Mouse (Mus musculus) liver, postnatal 0 days (tissue): Measurements from ENCODE around the gene Jmjd7. TPM values are rescaled to one million over a fixed set of nuclear protein-coding genes. Genes with fewer than 3 reads are reported as not detected.

Experiments
- ATAC-seq: fragments of 200-750 bp; cut with Nextera tagmentation; 2 replicates; pipeline ENCODE4 v1.8.0; 2017; ENCODE audit warnings: mild to moderate bottlenecking, moderate library complexity
- DNase-seq: peaks from one replicate; pipeline ENCODE4 v3.0.0-alpha.2; 2016
- H3K27ac ChIP-seq: fragments of 300-500 bp; sonication (generic); 2 replicates; pipeline ENCODE4 v1.5.1; 2014; ENCODE audit warnings: antibody characterized with exemption, moderate library complexity, mild to moderate bottlenecking, low read depth
- H3K27me3 ChIP-seq: fragments of 300-500 bp; sonication (generic); 2 replicates; pipeline ENCODE4 v1.6.1; 2014; ENCODE audit warnings: low read length, control low read depth, mixed read lengths; ENCODE audit not compliant: insufficient read depth
- H3K36me3 ChIP-seq: fragments of 300-500 bp; sonication (generic); replicated peaks from 2 replicates; pipeline ENCODE4 v1.6.1; 2014; ENCODE audit warnings: mild to moderate bottlenecking, control low read depth, low read length, moderate library complexity, mixed read lengths; ENCODE audit not compliant: insufficient read depth
- H3K4me1 ChIP-seq: fragments of 300-500 bp; sonication (generic); 2 replicates; pipeline ENCODE4 v1.6.1; 2014; ENCODE audit warnings: antibody characterized with exemption, mild to moderate bottlenecking, control low read depth; ENCODE audit not compliant: insufficient read depth
- H3K4me2 ChIP-seq: fragments of 300-500 bp; sonication (generic); 2 replicates; pipeline ENCODE4 v1.6.1; 2014; ENCODE audit warnings: low read depth, mild to moderate bottlenecking, low read length, moderate library complexity, mixed read lengths
- H3K4me3 ChIP-seq: fragments of 300-500 bp; sonication (generic); 2 replicates; pipeline ENCODE4 v1.5.1; 2014; ENCODE audit warnings: low read depth, low read length
- H3K9ac ChIP-seq: fragments of 300-500 bp; sonication (generic); replicated peaks from 2 replicates; pipeline ENCODE4 v1.6.1; 2014; ENCODE audit warnings: mild to moderate bottlenecking, moderate library complexity
- H3K9me3 ChIP-seq: fragments of 300-500 bp; sonication (generic); 2 replicates; pipeline ENCODE4 v1.6.1; 2016; ENCODE audit warnings: mild to moderate bottlenecking, control low read depth, low read length, mixed read lengths
- CTCF ChIP-seq: sonication (generic); IDR thresholded peaks from 2 replicates; pipeline ENCODE4 v1.5.1; 2016; ENCODE audit warnings: antibody characterized with exemption, low read depth
- EP300 ChIP-seq: IDR thresholded peaks from 2 replicates; pipeline ENCODE4 v1.6.1; 2016; ENCODE audit warnings: antibody characterized with exemption, low read depth, mild to moderate bottlenecking
- WGBS: fragments of 180-500 bp; shearing (Covaris S2); extraction: QIAGEN DNeasy Blood & Tissue Kit; methylation state at CpG from one replicate; pipeline ENCODE4 v1.1.7; 2014; ENCODE audit not compliant: insufficient replicate concordance; 5-methylcytosine and 5-hydroxymethylcytosine counted together
- polyA plus RNA-seq: library from polyadenylated mRNA; unstranded; fragments of >200 nt; fragmentation: Nextera tagmentation; extraction: Ambion mirVana; gene quantifications from 2 replicates; pipeline ENCODE4 v1.2.1, GENCODE M21; 2015

Jmjd7 gene
- polyA plus RNA-seq, 1 experiment from 2014 or later, result 4.8 TPM

GRCm38 (mm10) chr2:120060190-120060589 is 32.9 kb downstream of the Jmjd7 start:
- no peak overlapping the region for H3K27ac ChIP-seq
- H3K4me1 ChIP-seq, result no peaks in the 10 kb centered on the region
- H3K4me3 ChIP-seq, result no peak overlapping the region
- H3K9me3 ChIP-seq, result no peaks in the 10 kb centered on the region
- H3K27me3 ChIP-seq, result no peaks in the 10 kb centered on the region
- DNase-seq (no peak), ATAC-seq (no peak)
- no peak overlapping the region for H3K9ac ChIP-seq
- no peaks in the 10 kb centered on the region for H3K36me3 ChIP-seq
- no peak for TF ChIP-seq EP300
- TF ChIP-seq CTCF, result no peak
- 62% methylated on average over 6 of the region's 6 CpGs for WGBS
- H3K4me2 ChIP-seq, result no peak overlapping the region

- no peak for DNase-seq
- H3K27me3 ChIP-seq, result no peaks in the 10 kb centered on the region
- no peak overlapping the region for H3K4me3 ChIP-seq
- TF ChIP-seq CTCF (no peak), EP300 (no peak)
- H3K9ac ChIP-seq, result no peak overlapping the region
- ATAC-seq, result no peak
- H3K4me1 ChIP-seq, result no peaks in the 10 kb centered on the region
- 78% methylated on average over 9 of the region's 9 CpGs for WGBS
- H3K27ac ChIP-seq, result no peak overlapping the region
- H3K4me2 ChIP-seq, result no peak overlapping the region
- H3K9me3 ChIP-seq, result no peaks in the 10 kb centered on the region
- H3K36me3 ChIP-seq, result no peaks in the 10 kb centered on the region
These were observed 33.4 kb downstream of the Jmjd7 start for GRCm38 (mm10) chr2:120060651-120061050.

DNA sequence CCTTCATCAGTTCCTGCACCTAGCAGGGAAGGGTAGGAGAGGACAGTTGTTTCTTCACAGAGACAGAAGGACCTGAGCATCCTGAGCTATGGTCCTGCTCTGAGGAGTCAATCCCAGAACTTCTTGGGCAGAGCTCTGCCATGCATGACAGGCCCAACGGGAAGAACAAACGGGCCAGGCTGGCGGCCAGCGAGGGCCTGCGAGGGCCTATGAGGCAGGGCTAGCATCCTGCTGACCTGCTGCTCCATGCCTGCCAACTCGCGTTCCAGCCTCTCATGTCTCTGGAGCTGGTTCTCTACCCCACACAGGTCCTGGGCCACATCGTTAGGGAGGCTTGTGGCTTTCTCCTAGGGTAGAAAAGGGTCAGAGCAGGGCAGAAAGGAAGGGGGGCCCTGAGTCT is 35.0 kb downstream of the Jmjd7 start:
- WGBS, result 82% methylated on average over 8 of the region's 8 CpGs
- Histone ChIP-seq H3K27me3 (no peaks in the 10 kb centered on the region), H3K9me3 (no peaks in the 10 kb centered on the region), H3K4me2 (no peak overlapping the region), H3K4me3 (no peak overlapping the region), H3K4me1 (no peaks in the 10 kb centered on the region), H3K27ac (no peak overlapping the region), H3K9ac (no peak overlapping the region), H3K36me3 (no peaks in the 10 kb centered on the region)
- no peak for ATAC-seq
- DNase-seq, result no peak
- no peak for TF ChIP-seq EP300
- TF ChIP-seq CTCF, result no peak

GRCm38 (mm10) chr2:120064639-120065038 is 37.4 kb downstream of the Jmjd7 start:
- no peak overlapping the region for H3K4me2 ChIP-seq
- no peak overlapping the region for H3K4me3 ChIP-seq
- H3K36me3 ChIP-seq, result no peaks in the 10 kb centered on the region
- no peak for DNase-seq
- ATAC-seq, result no peak
- H3K27me3 ChIP-seq, result no peaks in the 10 kb centered on the region
- no peak overlapping the region for H3K9ac ChIP-seq
- no peaks in the 10 kb centered on the region for H3K9me3 ChIP-seq
- H3K27ac ChIP-seq, result no peak overlapping the region
- WGBS, result 68% methylated on average over 6 of the region's 6 CpGs
- TF ChIP-seq CTCF (peak; percentile 36; the same call in 1 of the 2 replicates), EP300 (no peak)
- no peaks in the 10 kb centered on the region for H3K4me1 ChIP-seq

DNA sequence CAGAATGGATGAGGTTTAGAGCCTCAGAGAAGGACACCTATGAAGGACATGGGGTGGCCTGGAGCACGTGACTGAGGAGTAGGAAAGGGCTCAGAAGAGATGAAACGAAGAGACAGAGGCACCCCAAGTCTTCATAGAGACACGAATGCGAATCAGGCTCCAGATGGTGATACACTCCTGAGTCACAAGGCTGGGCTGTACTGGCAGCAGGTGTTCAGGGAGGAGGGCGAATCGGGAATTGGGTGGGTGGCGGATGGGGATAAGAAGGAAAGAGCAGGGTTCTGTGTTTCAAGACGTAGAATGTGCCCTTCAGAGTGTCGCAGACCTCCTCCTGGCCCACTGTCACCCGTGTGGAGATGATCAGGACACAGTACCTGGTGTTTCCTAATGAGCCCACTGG is 38.0 kb downstream of the Jmjd7 start:
- no peak overlapping the region for H3K4me2 ChIP-seq
- no peak overlapping the region for H3K9ac ChIP-seq
- H3K4me3 ChIP-seq, result no peak overlapping the region
- no peaks in the 10 kb centered on the region for H3K36me3 ChIP-seq
- ATAC-seq (no peak), DNase-seq (no peak)
- no peaks in the 10 kb centered on the region for H3K9me3 ChIP-seq
- H3K27me3 ChIP-seq, result no peaks in the 10 kb centered on the region
- WGBS, result 82% methylated on average over 10 of the region's 10 CpGs
- TF ChIP-seq EP300 (no peak), CTCF (no peak)
- H3K4me1 ChIP-seq, result no peaks in the 10 kb centered on the region
- H3K27ac ChIP-seq, result no peak overlapping the region

DNA sequence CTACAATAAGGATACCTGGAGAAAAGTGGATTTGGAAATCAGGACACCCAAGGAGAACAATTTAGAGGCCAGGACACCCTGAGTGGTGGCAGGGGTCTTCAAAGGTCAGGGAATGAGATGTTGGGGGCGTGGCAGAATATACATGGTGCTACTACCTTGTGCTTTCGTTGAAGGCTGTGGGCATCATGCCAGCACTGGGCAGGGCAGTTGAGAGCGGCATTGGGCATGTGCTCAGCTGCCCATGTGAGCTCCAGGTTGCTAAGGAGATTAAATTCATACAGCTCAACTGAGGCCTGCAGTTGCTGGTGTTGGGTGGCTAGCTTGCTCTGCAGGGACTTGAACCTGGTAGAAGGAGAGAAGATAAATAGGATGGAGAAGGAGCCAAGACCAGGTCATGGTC is 38.9 kb downstream of the Jmjd7 start:
- Histone ChIP-seq H3K4me1 (no peaks in the 10 kb centered on the region), H3K4me3 (no peak overlapping the region), H3K9me3 (no peaks in the 10 kb centered on the region), H3K27ac (no peak overlapping the region), H3K27me3 (no peaks in the 10 kb centered on the region), H3K9ac (no peak overlapping the region), H3K4me2 (no peak overlapping the region), H3K36me3 (no peaks in the 10 kb centered on the region)
- DNase-seq (no peak), ATAC-seq (no peak)
- TF ChIP-seq CTCF (no peak), EP300 (no peak)
- WGBS, result 75% methylated on average over 3 of the region's 3 CpGs
